Mouse (Mus musculus) embryonic facial prominence, embryonic 11.5 days (tissue): ENCODE results near the gene Scnm1. TPM values are rescaled to one million over a fixed set of nuclear protein-coding genes. Genes with fewer than 3 reads are reported as not detected.

Experiments used
- ATAC-seq: fragments of 200-750 bp; cut with Nextera tagmentation; replicated peaks from 2 replicates; pipeline ENCODE4 v1.8.0; 2017; ENCODE audit warnings: low read depth; ENCODE audit not compliant: insufficient number of reproducible peaks, low FRiP score, low TSS enrichment
- DNase-seq: peaks from one replicate; pipeline ENCODE4 v3.0.0-alpha.2; 2015; ENCODE audit warnings: low spot score
- H3K27ac ChIP-seq: fragments of 300-500 bp; sonication (generic); replicated peaks from 2 replicates; pipeline ENCODE4 v1.5.1; 2014; ENCODE audit warnings: mild to moderate bottlenecking, low read depth, low read length, control low read depth
- H3K27me3 ChIP-seq: fragments of 300-500 bp; sonication (generic); 2 replicates; pipeline ENCODE4 v1.6.1; 2014; ENCODE audit warnings: mild to moderate bottlenecking, low read length, moderate library complexity, mixed read lengths; ENCODE audit not compliant: control insufficient read depth, insufficient read depth
- H3K36me3 ChIP-seq: fragments of 300-500 bp; sonication (generic); replicated peaks from 2 replicates; pipeline ENCODE4 v1.6.1; 2014; ENCODE audit warnings: low read depth, mild to moderate bottlenecking, low read length, moderate library complexity, mixed read lengths; ENCODE audit not compliant: control insufficient read depth, insufficient read depth
- H3K4me1 ChIP-seq: fragments of 300-500 bp; sonication (generic); 2 replicates; pipeline ENCODE4 v1.6.1; 2014; ENCODE audit warnings: low read length, mixed read lengths; ENCODE audit not compliant: control insufficient read depth, insufficient read depth
- H3K4me2 ChIP-seq: fragments of 300-500 bp; sonication (generic); 2 replicates; pipeline ENCODE4 v1.6.1; 2014; ENCODE audit warnings: low read depth, mild to moderate bottlenecking, control low read depth, low read length, moderate library complexity
- H3K4me3 ChIP-seq: fragments of 300-500 bp; sonication (generic); 2 replicates; pipeline ENCODE4 v1.5.1; 2014; ENCODE audit warnings: low read depth, low read length, control low read depth
- H3K9ac ChIP-seq: fragments of 300-500 bp; sonication (generic); replicated peaks from 2 replicates; pipeline ENCODE4 v1.6.1; 2014; ENCODE audit warnings: mild to moderate bottlenecking, control low read depth, low read length
- H3K9me3 ChIP-seq: fragments of 300-500 bp; sonication (generic); replicated peaks from 2 replicates; pipeline ENCODE4 v1.6.1; 2016; ENCODE audit warnings: mild to moderate bottlenecking, low read length, inconsistent platforms, mixed read lengths; ENCODE audit not compliant: control insufficient read depth
- WGBS: fragments of 180-500 bp; shearing (Covaris S2); extraction: QIAGEN DNeasy Blood & Tissue Kit; methylation state at CpG from one replicate; pipeline ENCODE4 v1.1.7; 2014; 5-methylcytosine and 5-hydroxymethylcytosine counted together
- polyA plus RNA-seq: library from polyadenylated mRNA; unstranded; fragments of >200 nt; fragmentation: Nextera tagmentation; extraction: Ambion mirVana; gene quantifications from 2 replicates; pipeline ENCODE4 v1.2.1, GENCODE M21; 2014

The Scnm1 gene
- polyA plus RNA-seq = 71.8 and 84.0 TPM in 2 replicates

GRCm38 (mm10) chr3:95133680-95134101 is at the start of gene Scnm1, which contains the start of gene Lysmd1:
TSS of gene Scnm1 (minus strand) at chr3:95134011.
TSS of gene Lysmd1 (plus strand) at chr3:95134088.
- peak within 1 kb of the TSS; percentile 83 for H3K4me2 ChIP-seq
- no peak within 1 kb of the TSS; the same call in 1 of the 2 replicates for H3K27ac ChIP-seq
- no peaks in the 10 kb centered on the region for H3K9me3 ChIP-seq
- WGBS = under 1% methylated on average over 20 of the region's 20 CpGs
- peak within 1 kb of the TSS; percentile 46 for H3K4me3 ChIP-seq
- no peaks in the 10 kb centered on the region for H3K36me3 ChIP-seq
- H3K9ac ChIP-seq = peak within 1 kb of the TSS; percentile 79
- peak; percentile 90 for ATAC-seq
- H3K4me1 ChIP-seq = peaks cover 3% of the 10 kb centered on the region; the same call in 1 of the 2 replicates
- DNase-seq = peak; percentile 96
- no peaks in the 10 kb centered on the region for H3K27me3 ChIP-seq

- H3K4me3 ChIP-seq = no peak overlapping the region
- no peaks in the 10 kb centered on the region for H3K9me3 ChIP-seq
- no peak for DNase-seq
- H3K9ac ChIP-seq = no peak overlapping the region
- H3K27ac ChIP-seq = no peak overlapping the region
- no peak overlapping the region for H3K4me2 ChIP-seq
- no peaks in the 10 kb centered on the region for H3K27me3 ChIP-seq
- no peaks in the 10 kb centered on the region for H3K4me1 ChIP-seq
- ATAC-seq = no peak
- 86% methylated on average over 1 of the region's 1 CpGs for WGBS
- H3K36me3 ChIP-seq = peaks cover 3% of the 10 kb centered on the region
These were observed 48.0 kb upstream of the Scnm1 start for GRCm38 (mm10) chr3:95181841-95182240.

DNA sequence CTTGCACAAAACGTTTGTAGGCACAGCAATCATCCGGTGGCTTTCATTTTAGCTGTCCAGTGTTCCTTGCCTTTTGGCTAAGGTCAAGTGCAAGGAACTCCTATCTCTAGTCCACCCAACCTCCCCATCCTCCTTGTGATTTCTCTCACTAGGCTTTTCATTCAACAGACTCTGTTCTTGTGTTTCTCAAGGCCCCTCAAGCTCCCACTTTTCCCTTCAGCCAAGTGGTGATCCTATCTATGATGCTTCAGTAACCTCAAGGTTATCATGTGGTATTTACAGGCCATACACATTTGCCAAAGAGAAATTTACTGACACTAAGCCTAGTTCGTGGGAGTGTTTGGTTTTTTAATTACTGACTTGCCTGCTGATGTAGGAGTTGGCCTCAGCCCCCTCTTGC is 46.1 kb upstream of the Scnm1 start:
- no peak for ATAC-seq
- no peak overlapping the region for H3K4me3 ChIP-seq
- 73% methylated on average over 3 of the region's 3 CpGs for WGBS
- H3K27ac ChIP-seq = no peak overlapping the region
- H3K9me3 ChIP-seq = no peaks in the 10 kb centered on the region
- H3K9ac ChIP-seq = no peak overlapping the region
- H3K4me2 ChIP-seq = no peak overlapping the region
- H3K4me1 ChIP-seq = no peaks in the 10 kb centered on the region
- H3K36me3 ChIP-seq = peaks cover 3% of the 10 kb centered on the region
- no peak for DNase-seq
- no peaks in the 10 kb centered on the region for H3K27me3 ChIP-seq

GRCm38 (mm10) chr3:95178948-95179347 is 45.1 kb upstream of the Scnm1 start:
- peaks cover 3% of the 10 kb centered on the region for H3K27me3 ChIP-seq
- no peaks in the 10 kb centered on the region for H3K9me3 ChIP-seq
- H3K4me3 ChIP-seq = no peak overlapping the region
- ATAC-seq = no peak
- H3K36me3 ChIP-seq = no peaks in the 10 kb centered on the region
- WGBS = 85% methylated on average over 5 of the region's 5 CpGs
- no peak overlapping the region for H3K4me2 ChIP-seq
- H3K9ac ChIP-seq = no peak overlapping the region
- no peak overlapping the region for H3K27ac ChIP-seq
- DNase-seq = no peak
- peaks cover 2% of the 10 kb centered on the region; the same call in 1 of the 2 replicates for H3K4me1 ChIP-seq

DNA sequence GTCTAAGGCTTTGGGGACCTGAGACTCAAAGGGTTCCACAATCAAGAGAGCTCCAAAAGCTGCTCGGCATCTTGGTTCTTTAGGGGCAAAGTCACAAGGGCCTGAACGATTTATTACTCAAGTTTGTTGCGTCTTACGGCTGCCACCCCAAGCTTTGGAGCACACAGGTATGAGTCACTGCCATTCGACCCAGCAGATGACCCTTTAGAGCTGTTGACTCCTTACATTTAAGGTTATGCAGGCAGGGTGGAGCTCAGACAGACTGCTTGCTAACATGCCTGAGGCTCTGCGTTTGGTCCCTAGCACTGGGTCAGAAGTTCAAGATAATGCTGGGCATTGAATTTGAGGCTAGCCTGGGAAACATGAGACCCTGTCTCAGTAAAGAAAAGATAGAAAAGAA is 43.8 kb upstream of the Scnm1 start:
- no peaks in the 10 kb centered on the region for H3K36me3 ChIP-seq
- DNase-seq (no peak), ATAC-seq (no peak)
- H3K4me2 ChIP-seq = no peak overlapping the region
- peaks cover 9% of the 10 kb centered on the region for H3K4me1 ChIP-seq
- no peak overlapping the region for H3K4me3 ChIP-seq
- no peak overlapping the region for H3K27ac ChIP-seq
- no peak overlapping the region for H3K9ac ChIP-seq
- 79% methylated on average over 6 of the region's 6 CpGs for WGBS
- no peaks in the 10 kb centered on the region for H3K9me3 ChIP-seq
- H3K27me3 ChIP-seq = peaks cover 16% of the 10 kb centered on the region

GRCm38 (mm10) chr3:95176500-95176899 is 42.7 kb upstream of the Scnm1 start:
- no peak for ATAC-seq
- DNase-seq = no peak
- WGBS = 56% methylated on average over 3 of the region's 3 CpGs
- H3K27me3 ChIP-seq = peaks cover 27% of the 10 kb centered on the region
- H3K9ac ChIP-seq = no peak overlapping the region
- H3K36me3 ChIP-seq = no peaks in the 10 kb centered on the region; the same call in 1 of the 2 replicates
- no peak overlapping the region for H3K27ac ChIP-seq
- H3K4me2 ChIP-seq = no peak overlapping the region
- no peaks in the 10 kb centered on the region for H3K9me3 ChIP-seq
- H3K4me1 ChIP-seq = peaks cover 9% of the 10 kb centered on the region
- no peak overlapping the region for H3K4me3 ChIP-seq

GRCm38 (mm10) chr3:95174011-95174592 is 40.3 kb upstream of the Scnm1 start:
- peaks cover 41% of the 10 kb centered on the region for H3K27me3 ChIP-seq
- DNase-seq (peak; percentile 84), ATAC-seq (peak; percentile 39; the same call in 1 of the 2 replicates)
- WGBS = 2% methylated on average over 16 of the region's 16 CpGs
- H3K4me3 ChIP-seq = peak overlapping the region; percentile 23; the same call in 1 of the 2 replicates
- peaks cover 9% of the 10 kb centered on the region for H3K4me1 ChIP-seq
- no peak overlapping the region for H3K4me2 ChIP-seq
- peaks cover 10% of the 10 kb centered on the region for H3K36me3 ChIP-seq
- no peak overlapping the region for H3K9ac ChIP-seq
- H3K9me3 ChIP-seq = no peaks in the 10 kb centered on the region
- H3K27ac ChIP-seq = no peak overlapping the region

GRCm38 (mm10) chr3:95173256-95173949 is 39.6 kb upstream of the Scnm1 start:
- 2% methylated on average over 46 of the region's 58 CpGs for WGBS
- Histone ChIP-seq H3K27ac (no peak overlapping the region), H3K4me3 (peak overlapping the region; percentile 23), H3K9me3 (no peaks in the 10 kb centered on the region), H3K4me1 (peaks cover 9% of the 10 kb centered on the region), H3K4me2 (peak overlapping the region; percentile 46), H3K27me3 (peaks cover 41% of the 10 kb centered on the region), H3K9ac (peak overlapping the region; percentile 43), H3K36me3 (peaks cover 10% of the 10 kb centered on the region)
- DNase-seq (peak; percentile 40), ATAC-seq (no peak; the same call in 1 of the 2 replicates)
